Mouse (Mus musculus): ENCODE data around the gene Prlr. TPM values are rescaled to one million over a fixed set of nuclear protein-coding genes. Genes with fewer than 3 reads are reported as not detected.

Prlr gene
- polyA plus RNA-seq, 1 experiment from 2014 or later: 0.35 TPM

GRCm38 (mm10) chr15:10296570-10296969 is 119.5 kb downstream of the Prlr start:
- WGBS: 78% methylated on average over 1 of the region's 1 CpGs
- ATAC-seq (ENCODE audit: low FRiP score): no peak

DNA sequence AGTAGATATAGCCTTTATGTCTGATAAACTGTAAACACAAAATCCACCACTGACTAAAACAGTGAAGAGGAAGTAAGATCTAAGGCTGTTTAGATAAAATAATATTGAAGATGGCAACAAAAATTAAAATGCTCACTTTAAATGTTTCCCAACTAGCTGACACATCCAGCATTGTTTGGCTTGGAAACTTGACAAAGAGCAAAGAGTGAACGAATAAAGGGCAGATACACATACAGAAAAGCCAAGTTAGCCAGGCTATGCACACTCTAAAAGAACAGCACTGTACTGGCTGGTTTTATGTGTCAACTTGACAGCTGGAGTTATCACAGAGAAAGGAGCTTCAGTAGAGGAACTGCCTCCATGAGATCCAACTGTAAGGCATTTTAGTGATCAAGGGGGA is 121.0 kb downstream of the Prlr start:
- no peak overlapping the region for H3K27ac ChIP-seq
- no peak for ATAC-seq (ENCODE audit: low FRiP score)
- no peaks in the 10 kb centered on the region for H3K27me3 ChIP-seq
- 86% methylated on average over 1 of the region's 1 CpGs for WGBS
- H3K4me1 ChIP-seq: no peaks in the 10 kb centered on the region
- no peak overlapping the region for H3K9ac ChIP-seq
- no peak overlapping the region for H3K4me3 ChIP-seq
- H3K36me3 ChIP-seq: no peaks in the 10 kb centered on the region
- H3K9me3 ChIP-seq (replicated peaks): no peaks in the 10 kb centered on the region
- H3K4me2 ChIP-seq (replicated peaks): no peak overlapping the region

More at GRCm38 (mm10) chr15:10296570-10296969, 119.5 kb downstream of the Prlr start:
- H3K9ac ChIP-seq: no peak overlapping the region
- no peaks in the 10 kb centered on the region for H3K4me1 ChIP-seq
- H3K27me3 ChIP-seq: no peaks in the 10 kb centered on the region
- H3K4me2 ChIP-seq (replicated peaks): no peak overlapping the region
- H3K9me3 ChIP-seq (replicated peaks): no peaks in the 10 kb centered on the region
- H3K27ac ChIP-seq: no peak overlapping the region
- no peak overlapping the region for H3K4me3 ChIP-seq
- no peaks in the 10 kb centered on the region for H3K36me3 ChIP-seq

DNA sequence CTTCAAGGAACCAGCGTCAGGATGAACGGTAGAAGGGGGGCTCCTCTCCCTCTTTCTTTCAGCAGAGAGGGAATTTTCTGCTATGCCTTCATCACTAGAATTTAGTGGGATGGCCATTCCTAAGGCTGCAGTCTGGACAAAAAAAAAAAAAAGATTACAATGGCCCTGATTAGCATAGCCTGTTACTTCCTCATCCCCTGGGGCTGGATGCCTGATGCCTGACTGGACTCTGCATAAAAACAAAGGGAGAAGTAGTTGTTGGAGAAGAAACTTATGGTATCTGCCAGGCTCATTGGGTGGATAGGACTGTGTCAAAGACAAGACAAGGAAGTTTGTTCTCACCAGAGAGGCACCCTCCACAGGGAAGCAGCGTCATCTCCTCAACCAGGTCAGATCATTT is 122.4 kb downstream of the Prlr start:
- H3K36me3 ChIP-seq: no peaks in the 10 kb centered on the region
- no peaks in the 10 kb centered on the region for H3K27me3 ChIP-seq
- no peak for ATAC-seq (ENCODE audit: low FRiP score)
- no peak overlapping the region for H3K27ac ChIP-seq
- H3K4me2 ChIP-seq (replicated peaks): no peak overlapping the region
- no peak overlapping the region for H3K9ac ChIP-seq
- WGBS: 66% methylated on average over 3 of the region's 3 CpGs
- H3K4me1 ChIP-seq: no peaks in the 10 kb centered on the region
- no peaks in the 10 kb centered on the region for H3K9me3 ChIP-seq (replicated peaks)
- H3K4me3 ChIP-seq: no peak overlapping the region

GRCm38 (mm10) chr15:10306461-10306860 is 129.4 kb downstream of the Prlr start:
- H3K36me3 ChIP-seq: no peaks in the 10 kb centered on the region
- H3K4me1 ChIP-seq: no peaks in the 10 kb centered on the region
- no peak overlapping the region for H3K9ac ChIP-seq
- no peak overlapping the region for H3K4me2 ChIP-seq (replicated peaks)
- 98% methylated on average over 1 of the region's 1 CpGs for WGBS
- no peak for ATAC-seq (ENCODE audit: low FRiP score)
- H3K4me3 ChIP-seq: no peak overlapping the region
- no peaks in the 10 kb centered on the region for H3K9me3 ChIP-seq (replicated peaks)
- H3K27me3 ChIP-seq: no peaks in the 10 kb centered on the region
- no peak overlapping the region for H3K27ac ChIP-seq

GRCm38 (mm10) chr15:10311826-10312225 is 134.8 kb downstream of the Prlr start:
- no peak overlapping the region for H3K27ac ChIP-seq
- H3K4me1 ChIP-seq: no peaks in the 10 kb centered on the region
- H3K9ac ChIP-seq: no peak overlapping the region
- no peaks in the 10 kb centered on the region for H3K9me3 ChIP-seq (replicated peaks)
- H3K27me3 ChIP-seq: no peaks in the 10 kb centered on the region
- no peak overlapping the region for H3K4me3 ChIP-seq
- ATAC-seq (ENCODE audit: low FRiP score): no peak
- WGBS: 84% methylated on average over 5 of the region's 5 CpGs
- no peaks in the 10 kb centered on the region for H3K36me3 ChIP-seq
- no peak overlapping the region for H3K4me2 ChIP-seq (replicated peaks)

DNA sequence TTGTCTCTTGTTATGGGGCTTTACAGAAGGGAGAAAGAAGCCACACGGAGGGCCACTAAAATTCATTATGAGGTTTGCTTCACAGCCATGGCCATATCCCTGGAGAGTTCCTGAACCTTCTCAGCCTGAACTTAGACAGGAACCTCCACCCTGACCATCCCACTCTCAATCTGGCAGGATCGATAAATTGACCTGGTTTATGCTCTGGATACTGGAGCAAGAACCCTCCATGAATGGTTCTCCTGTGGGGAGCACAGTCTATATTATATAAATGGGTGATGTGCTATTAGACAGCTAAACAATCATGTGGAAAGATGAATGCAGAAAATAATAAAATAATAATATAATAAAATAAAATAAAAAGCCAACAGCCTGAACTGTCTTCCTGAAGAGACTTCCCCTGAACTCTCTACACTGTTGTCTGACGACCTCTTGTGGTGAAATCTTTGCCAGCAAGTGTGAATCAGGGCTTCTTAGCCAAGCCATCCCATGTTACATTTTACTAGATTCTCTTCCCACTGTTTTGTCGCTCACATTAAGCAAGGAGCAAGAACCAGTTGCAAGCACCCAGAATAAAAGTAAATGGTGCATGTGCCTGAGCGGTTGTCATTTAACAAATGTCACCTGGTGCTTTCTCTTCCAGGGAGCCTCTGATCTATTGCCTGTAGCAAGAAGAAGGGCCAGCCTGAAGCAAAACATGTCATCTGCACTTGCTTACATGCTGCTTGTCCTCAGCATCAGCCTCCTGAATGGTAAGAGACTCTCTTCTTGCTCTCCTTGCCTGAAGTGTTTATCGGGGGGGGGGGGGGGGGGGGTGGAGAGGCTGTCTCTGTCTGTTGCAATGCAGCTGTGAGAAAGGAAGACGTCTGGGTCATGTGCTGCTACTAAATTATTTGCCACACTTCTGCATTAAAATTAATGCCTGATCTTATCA is 136.8 kb downstream of the Prlr start:
- Histone ChIP-seq H3K9ac (no peak overlapping the region), H3K36me3 (no peaks in the 10 kb centered on the region), H3K4me3 (no peak overlapping the region), H3K4me1 (no peaks in the 10 kb centered on the region), H3K27ac (no peak overlapping the region), H3K27me3 (no peaks in the 10 kb centered on the region), H3K9me3 (replicated peaks) (no peaks in the 10 kb centered on the region), H3K4me2 (replicated peaks) (no peak overlapping the region)
- no peak; the same call in 1 of the 2 replicates for ATAC-seq (ENCODE audit: low FRiP score)
- WGBS: 56% methylated on average over 7 of the region's 7 CpGs

DNA sequence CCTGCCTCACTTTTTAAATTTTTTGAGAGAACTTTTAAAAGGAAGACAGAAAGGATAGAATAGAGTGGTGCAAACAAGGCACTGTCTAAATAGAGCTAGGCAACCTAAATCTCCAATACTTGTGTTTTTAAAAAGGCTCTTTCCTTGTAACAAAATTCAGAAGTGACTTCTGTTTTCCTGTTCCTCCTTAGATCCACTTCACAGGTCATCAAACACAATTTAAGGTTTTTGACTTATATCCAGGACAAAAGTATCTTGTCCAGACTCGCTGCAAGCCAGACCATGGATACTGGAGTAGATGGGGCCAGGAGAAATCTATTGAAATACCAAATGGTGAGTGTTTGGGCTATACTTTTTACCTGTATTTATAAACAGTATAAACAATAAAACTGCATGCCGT is 148.0 kb downstream of the Prlr start, which contains the start of gene Gm21973:
Gene Gm21973, plus strand, starts transcription at position 301 of the 400 bp plus-strand sequence.
- 86% methylated on average over 2 of the region's 2 CpGs for WGBS
- no peak within 1 kb of the TSS for H3K4me2 ChIP-seq (replicated peaks)
- H3K9ac ChIP-seq: no peak within 1 kb of the TSS
- H3K9me3 ChIP-seq (replicated peaks): no peaks in the 10 kb centered on the region
- H3K4me1 ChIP-seq: no peaks in the 10 kb centered on the region
- H3K27ac ChIP-seq: no peak within 1 kb of the TSS
- H3K36me3 ChIP-seq: no peaks in the 10 kb centered on the region
- ATAC-seq (ENCODE audit: low FRiP score): no peak
- no peaks in the 10 kb centered on the region for H3K27me3 ChIP-seq
- H3K4me3 ChIP-seq: no peak within 1 kb of the TSS

DNA sequence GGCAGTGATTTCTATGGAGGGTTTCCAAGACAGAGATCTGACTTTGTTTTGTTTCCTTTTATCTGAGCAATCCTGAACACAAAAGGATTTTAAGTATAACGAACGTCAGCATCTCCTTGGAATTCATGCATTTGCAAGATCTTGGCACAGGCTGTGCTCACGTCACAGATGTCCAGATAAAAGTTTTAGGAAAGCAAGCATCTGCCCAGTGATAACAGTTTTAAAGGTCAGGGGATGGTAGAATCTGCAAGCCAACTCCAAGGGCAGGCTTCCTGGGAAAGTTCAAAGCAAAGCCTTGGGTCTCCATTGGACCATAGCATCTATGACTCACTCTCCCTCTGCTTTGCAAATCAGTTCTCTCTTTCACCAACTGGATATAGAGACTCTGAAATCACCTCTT is 153.6 kb downstream of the Prlr start:
- no peaks in the 10 kb centered on the region for H3K4me1 ChIP-seq
- H3K36me3 ChIP-seq: no peaks in the 10 kb centered on the region
- no peaks in the 10 kb centered on the region for H3K9me3 ChIP-seq (replicated peaks)
- no peak overlapping the region for H3K27ac ChIP-seq
- no peak overlapping the region for H3K9ac ChIP-seq
- H3K4me3 ChIP-seq: no peak overlapping the region
- ATAC-seq (ENCODE audit: low FRiP score): no peak
- 86% methylated on average over 3 of the region's 3 CpGs for WGBS
- H3K27me3 ChIP-seq: no peaks in the 10 kb centered on the region
- H3K4me2 ChIP-seq (replicated peaks): no peak overlapping the region

DNA sequence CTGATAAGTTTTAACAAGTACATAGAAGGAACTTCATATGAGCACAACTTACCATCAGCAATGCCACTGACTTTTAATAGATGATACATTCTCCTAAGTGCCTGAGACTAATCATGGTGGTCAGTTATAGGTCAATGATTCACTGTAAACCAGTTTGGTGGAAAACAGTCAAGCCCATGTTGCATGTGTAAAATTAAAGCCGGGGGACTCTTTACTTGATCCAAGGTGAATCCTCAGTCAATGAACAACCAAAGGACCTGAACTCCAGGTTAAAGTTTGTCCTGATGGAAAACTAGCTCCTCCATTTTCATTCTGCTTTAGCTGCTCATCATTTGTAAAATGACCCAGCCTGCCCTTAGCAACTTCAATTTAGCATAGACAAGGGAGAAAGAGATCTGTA is 155.5 kb downstream of the Prlr start:
- H3K4me1 ChIP-seq: no peaks in the 10 kb centered on the region
- no peak overlapping the region for H3K4me3 ChIP-seq
- H3K36me3 ChIP-seq: no peaks in the 10 kb centered on the region
- no peak overlapping the region for H3K4me2 ChIP-seq (replicated peaks)
- no peak overlapping the region for H3K9ac ChIP-seq
- H3K27me3 ChIP-seq: no peaks in the 10 kb centered on the region
- no peak overlapping the region for H3K27ac ChIP-seq
- WGBS: 90% methylated on average over 1 of the region's 1 CpGs
- H3K9me3 ChIP-seq (replicated peaks): no peaks in the 10 kb centered on the region
- ATAC-seq (ENCODE audit: low FRiP score): no peak

DNA sequence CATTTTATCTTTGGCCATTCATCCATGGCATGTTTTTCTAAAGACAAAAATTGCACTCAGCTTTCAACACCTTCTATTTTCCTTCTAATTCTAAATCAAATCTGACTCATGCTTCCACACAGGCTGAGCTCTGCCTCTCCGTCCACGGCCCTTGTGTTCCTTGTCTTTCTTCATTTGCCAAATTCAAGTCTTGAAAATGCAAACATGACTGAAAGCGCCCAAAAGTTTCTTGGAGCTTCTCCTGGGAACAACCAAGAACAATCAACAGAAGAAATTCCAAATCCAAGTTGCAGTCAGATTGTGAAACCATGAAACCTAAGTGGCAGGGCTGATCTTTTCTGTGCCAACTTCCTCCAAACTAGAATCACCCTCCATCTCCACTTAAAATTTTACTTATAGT is 161.6 kb downstream of the Prlr start:
- Histone ChIP-seq H3K4me1 (no peaks in the 10 kb centered on the region), H3K4me3 (no peak overlapping the region), H3K27me3 (no peaks in the 10 kb centered on the region), H3K36me3 (no peaks in the 10 kb centered on the region), H3K9ac (no peak overlapping the region), H3K9me3 (replicated peaks) (no peaks in the 10 kb centered on the region), H3K27ac (no peak overlapping the region), H3K4me2 (replicated peaks) (no peak overlapping the region)
- 72% methylated on average over 3 of the region's 3 CpGs for WGBS
- no peak for ATAC-seq (ENCODE audit: low FRiP score)

DNA sequence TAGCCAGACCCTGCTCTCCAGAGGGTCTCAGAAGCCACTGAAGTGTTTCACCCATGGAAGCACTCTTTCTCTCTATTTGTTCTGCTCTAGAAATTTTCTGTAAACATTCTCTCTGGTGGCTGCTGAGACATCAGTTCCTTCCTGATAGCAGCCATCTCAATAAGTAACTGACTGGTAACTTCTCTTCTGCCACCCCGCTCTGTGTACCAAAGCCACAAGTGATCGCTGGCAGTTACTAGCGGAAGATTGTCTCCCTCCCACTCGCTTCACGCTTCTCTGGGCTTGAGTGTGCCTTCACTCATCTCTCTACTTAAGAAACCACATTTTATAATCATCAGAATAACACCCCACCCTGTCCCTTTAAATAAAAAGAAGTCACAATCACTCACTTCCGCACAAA is 170.0 kb downstream of the Prlr start:
- 89% methylated on average over 6 of the region's 6 CpGs for WGBS
- no peaks in the 10 kb centered on the region for H3K9me3 ChIP-seq (replicated peaks)
- no peaks in the 10 kb centered on the region for H3K4me1 ChIP-seq
- no peak overlapping the region for H3K27ac ChIP-seq
- H3K4me3 ChIP-seq: no peak overlapping the region
- no peak overlapping the region for H3K4me2 ChIP-seq (replicated peaks)
- no peak for ATAC-seq (ENCODE audit: low FRiP score)
- no peaks in the 10 kb centered on the region for H3K36me3 ChIP-seq
- no peaks in the 10 kb centered on the region for H3K27me3 ChIP-seq
- H3K9ac ChIP-seq: no peak overlapping the region

- H3K9ac ChIP-seq: no peak within 1 kb of the TSS
- ATAC-seq (ENCODE audit: low FRiP score): no peak
- H3K4me1 ChIP-seq: no peaks in the 10 kb centered on the region
- no peaks in the 10 kb centered on the region for H3K9me3 ChIP-seq (replicated peaks)
- H3K36me3 ChIP-seq: no peaks in the 10 kb centered on the region
- no peaks in the 10 kb centered on the region for H3K27me3 ChIP-seq
- WGBS: 82% methylated on average over 9 of the region's 9 CpGs
- H3K4me2 ChIP-seq (replicated peaks): no peak within 1 kb of the TSS
- H3K27ac ChIP-seq: no peak within 1 kb of the TSS
- no peak within 1 kb of the TSS for H3K4me3 ChIP-seq
Measured at GRCm38 (mm10) chr15:10358039-10358948, 181.3 kb downstream of the Prlr start, which contains the start of gene Agxt2. TSS of gene Agxt2 (plus strand) at chr15:10358532.
